Mouse (Mus musculus) gastrocnemius, adult 2 months (tissue): ENCODE results near the gene Abca3. TPM values are rescaled to one million over a fixed set of nuclear protein-coding genes. Genes with fewer than 3 reads are reported as not detected.
"Not testable (repeated sequence)": the region's sequence is repeated elsewhere in the genome, so short reads cannot be mapped to it uniquely, and the experiment has no call there.

Experiments
- DNase-seq: peaks from one replicate; pipeline ENCODE4 v3.0.0; 2022
- H3K27ac ChIP-seq: fragments of 200-600 bp; 2 replicates; pipeline ENCODE4 v1.8.1; 2022; ENCODE audit warnings: mild to moderate bottlenecking
- H3K4me3 ChIP-seq: fragments of 200-600 bp; 2 replicates; pipeline ENCODE4 v1.8.1; 2022; ENCODE audit warnings: mild to moderate bottlenecking, moderate library complexity
- CTCF ChIP-seq: fragments of 200-600 bp; IDR thresholded peaks from 2 replicates; pipeline ENCODE4 v1.8.1; 2022; ENCODE audit warnings: antibody characterized with exemption, mild to moderate bottlenecking, moderate library complexity
- intact Hi-C: fragments of 180-260 bp; cut with DNase I; formaldehyde crosslinking; loops from one replicate; pipeline ENCODE4 v1.15.1; 2025
- microRNA-seq: library from miRNA; unstranded; fragments of <30 nt; microRNA quantifications from one replicate; pipeline ENCODE4 v1.2.0, GENCODE M21; 2021
- total RNA-seq, 2 experiments: library from RNA; stranded (reverse); gene quantifications; 2 replicates each; pipeline ENCODE4 v1.2.3; 2021

Abca3 gene
- total RNA-seq, 2 experiments from 2014 or later, result 6.8 to 7.9 TPM

DNA sequence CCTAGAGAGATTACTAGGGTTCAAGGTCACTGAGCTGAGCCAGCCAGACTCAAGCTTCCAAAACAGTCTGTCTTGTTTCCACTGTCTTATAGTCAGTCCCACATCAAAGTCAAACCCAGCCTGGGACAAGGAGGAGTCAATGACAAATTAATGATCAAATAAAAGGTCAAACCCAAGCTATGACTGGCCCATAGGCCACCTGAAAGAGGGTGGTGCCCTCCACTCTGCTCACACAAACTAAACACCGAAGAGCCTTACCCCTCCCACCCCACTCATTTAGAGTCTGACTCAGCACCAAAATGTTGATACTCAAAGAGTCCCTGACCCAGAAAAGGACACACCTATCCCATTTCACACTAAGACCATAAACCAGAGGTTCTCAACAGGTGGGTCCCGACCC is 101.6 kb downstream of the Abca3 start:
- intact Hi-C loops, result loop anchor here (5.0 kb wide), 1 partner anchor 36 kb away; no protein-coding TSS in a partner anchor
- Histone ChIP-seq H3K27ac (peak overlapping the region; percentile 95), H3K4me3 (peak overlapping the region; percentile 3; the same call in 1 of the 2 replicates)
- no peak for DNase-seq
- TF ChIP-seq CTCF, result no peak

- no peak for DNase-seq
- H3K27ac ChIP-seq, result peak overlapping the region; percentile 95
- peak overlapping the region; percentile 90 for H3K4me3 ChIP-seq
- no peak for TF ChIP-seq CTCF
- intact Hi-C loops, result loop anchor here (2.0 to 5.0 kb wide), 2 partner anchors 17 to 37 kb away; partner anchors contain the start of genes E4f1 and Pgp
Observed at GRCm38 (mm10) chr17:24454218-24454755, 102.5 kb downstream of the Abca3 start.

DNA sequence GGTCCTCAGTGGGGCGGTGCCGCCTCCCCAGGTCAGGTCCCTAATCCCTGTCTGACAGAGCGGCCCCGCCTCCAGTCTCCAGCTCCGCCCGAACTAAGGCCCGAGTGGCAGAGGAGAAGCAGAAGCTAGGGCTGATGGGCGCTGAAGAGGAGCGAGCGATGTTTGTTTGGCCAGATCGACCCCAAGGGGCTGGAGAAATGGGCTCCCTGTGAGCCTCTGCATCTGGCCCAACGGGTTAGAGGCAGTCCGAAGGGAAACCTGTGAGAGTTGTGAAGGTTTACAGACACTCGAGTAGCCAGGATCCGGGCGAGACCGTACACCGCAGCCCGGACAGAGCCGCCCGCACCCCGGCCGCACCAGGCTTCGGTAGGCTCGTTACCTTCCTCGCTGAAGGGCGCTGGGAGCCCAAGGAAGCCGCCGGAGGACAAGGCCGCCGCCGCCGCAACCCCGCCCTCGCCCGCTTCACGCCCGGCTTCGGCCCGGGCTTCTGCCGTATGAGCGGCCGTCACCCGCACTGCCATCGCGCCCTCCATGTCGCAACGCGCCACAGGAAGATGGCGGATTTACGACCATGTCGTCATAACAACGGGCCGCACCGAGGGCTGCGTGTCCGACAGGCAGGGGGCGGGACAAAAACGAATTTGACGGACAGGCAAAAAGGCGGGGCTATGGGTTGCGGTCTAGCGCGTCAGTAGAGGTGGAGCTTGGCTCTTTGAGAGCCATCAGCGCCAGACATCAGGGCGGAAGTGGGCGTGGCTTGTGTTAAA is 103.2 kb downstream of the Abca3 start:
- intact Hi-C loops, result loop anchor here (2.0 to 5.0 kb wide), 2 partner anchors 16 to 38 kb away; partner anchors contain the start of genes E4f1 and Pgp
- Histone ChIP-seq H3K27ac (peak overlapping the region; percentile 95), H3K4me3 (peak overlapping the region; percentile 90)
- peak; percentile 99 for DNase-seq
- no peak for TF ChIP-seq CTCF

- peak overlapping the region; percentile 90 for H3K4me3 ChIP-seq
Observed at GRCm38 (mm10) chr17:24455523-24456206, 103.9 kb downstream of the Abca3 start.

More at GRCm38 (mm10) chr17:24455523-24456206, 103.9 kb downstream of the Abca3 start:
- intact Hi-C loops, result loop anchor here (2.0 kb wide), 1 partner anchor 15 kb away; the partner anchor contains the start of genes E4f1 and Pgp
- DNase-seq, result not testable (repeated sequence)
- H3K27ac ChIP-seq, result peak overlapping the region; percentile 95

Small RNA genes within 50 kb of the gene (microRNA-seq; reads per million reads assigned to microRNA genes)
- gene Gm24427, result not detected

Other genes starting within 250 kb of the Abca3 start
- gene Pdpk1, start 201.0 kb upstream of the Abca3 start, total RNA-seq, result 10 to 100 TPM; 35.1 to 39.7 TPM
- gene Amdhd2, start 188.2 kb upstream of the Abca3 start, total RNA-seq, result 1 to 10 TPM; 8.4 to 8.8 TPM
- 100 to 1,000 TPM; 147 to 152 TPM for gene Atp6v0c, start 182.2 kb upstream of the Abca3 start, total RNA-seq
- gene Tbc1d24, start 146.4 kb upstream of the Abca3 start, total RNA-seq, result 1 to 10 TPM; 4.0 to 7.1 TPM
- gene Ntn3, start 142.4 kb upstream of the Abca3 start, total RNA-seq, result under 1 TPM; 0.31 to 0.39 TPM
- gene Tedc2, start 131.1 kb upstream of the Abca3 start, total RNA-seq, result 1 to 10 TPM; 1.4 to 2.5 TPM
- gene Ccnf, start 100.5 kb upstream of the Abca3 start, total RNA-seq, result under 1 TPM; 0.41 to 0.64 TPM
- gene Abca17, start 882 bp upstream of the Abca3 start, total RNA-seq, result not detected
- gene Rnps1, start 62.6 kb downstream of the Abca3 start, total RNA-seq, result 10 to 100 TPM; 51.9 TPM
- 100 to 1,000 TPM; 112 to 209 TPM for gene Eci1, start 74.7 kb downstream of the Abca3 start, total RNA-seq
- gene Dnase1l2, start 91.2 kb downstream of the Abca3 start, total RNA-seq, result 1 to 10 TPM; 1.4 to 2.2 TPM
- gene E4f1, start 118.4 kb downstream of the Abca3 start, total RNA-seq, result 10 to 100 TPM; 11.4 to 16.5 TPM
- gene Pgp, start 118.4 kb downstream of the Abca3 start, total RNA-seq, result 10 to 100 TPM; 50.8 to 56.3 TPM
- gene Bricd5, start 121.9 kb downstream of the Abca3 start, total RNA-seq, result not detected
- 10 to 100 TPM; 12.1 to 14.8 TPM for gene Mlst8, start 127.1 kb downstream of the Abca3 start, total RNA-seq
- gene Caskin1, start 136.7 kb downstream of the Abca3 start, total RNA-seq, result under 1 TPM in 1 of 2 experiments, not detected in 1; 0.08 TPM
- gene Traf7, start 176.0 kb downstream of the Abca3 start, total RNA-seq, result 10 to 100 TPM; 27.3 to 35.2 TPM
- gene Rab26, start 182.3 kb downstream of the Abca3 start, total RNA-seq, result not detected
- gene Pkd1, start 197.9 kb downstream of the Abca3 start, total RNA-seq, result 10 to 100 TPM; 18.3 to 25.0 TPM